Mouse (Mus musculus): ENCODE data around the gene Ifi35. TPM values are rescaled to one million over a fixed set of nuclear protein-coding genes. Genes with fewer than 3 reads are reported as not detected.
"Not testable (repeated sequence)": the region's sequence is repeated elsewhere in the genome, so short reads cannot be mapped to it uniquely, and the experiment has no call there.

The Ifi35 gene
- polyA plus RNA-seq, 1 experiment from 2014 or later: 102 TPM

DNA sequence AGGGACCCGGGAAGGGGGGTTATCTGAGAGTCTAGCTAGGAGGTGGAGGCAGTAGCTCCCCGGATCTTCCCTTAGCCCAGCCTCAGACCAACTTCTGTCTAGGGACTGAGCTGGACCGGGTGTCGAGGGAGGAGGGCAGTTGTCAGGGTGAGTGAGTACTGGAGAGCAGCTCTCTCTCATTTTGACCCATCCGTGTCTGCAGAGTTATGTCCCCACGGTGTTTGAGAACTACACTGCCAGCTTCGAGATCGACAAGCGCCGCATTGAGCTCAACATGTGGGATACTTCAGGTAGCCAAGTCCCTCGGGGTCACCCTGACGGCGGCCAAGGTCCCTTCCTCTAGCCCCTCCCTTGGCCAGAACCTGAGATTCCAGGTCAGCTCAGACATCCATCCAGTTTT, 20.5 kb downstream of the Ifi35 start:
- Histone ChIP-seq H3K4me3 (ENCODE audit: low read depth, low read length) (peak overlapping the region; percentile 76), H3K4me1 (replicated peaks; ENCODE audit: control insufficient read depth, insufficient read depth, low read length) (0 out of 2 replicates have a peak, but pooled peaks cover 7% of the 10 kb centered on the region), H3K4me2 (replicated peaks; ENCODE audit: low read depth) (peak overlapping the region; percentile 99), H3K27ac (ENCODE audit: low read depth, low read length) (peak overlapping the region; percentile 68; the same call in 1 of the 2 replicates), H3K9me3 (ENCODE audit: control insufficient read depth) (no peaks in the 10 kb centered on the region), H3K36me3 (ENCODE audit: control insufficient read depth, insufficient read depth) (no peaks in the 10 kb centered on the region), H3K27me3 (replicated peaks; ENCODE audit: control insufficient read depth, insufficient read depth, low read length) (no peaks in the 10 kb centered on the region), H3K9ac (ENCODE audit: low read depth, low read length) (peak overlapping the region; percentile 68; the same call in 1 of the 2 replicates)
- no peak for ATAC-seq
- no peak for TF ChIP-seq CTCF (IDR thresholded peaks at IDR 0.05; ENCODE audit: low read depth)
- 7% methylated on average over 13 of the region's 13 CpGs for WGBS

GRCm38 (mm10) chr11:101469155-101469554, 20.9 kb downstream of the Ifi35 start:
- no peaks in the 10 kb centered on the region for H3K9me3 ChIP-seq (ENCODE audit: control insufficient read depth)
- no peak overlapping the region for H3K4me3 ChIP-seq (ENCODE audit: low read depth, low read length)
- H3K27me3 ChIP-seq (replicated peaks; ENCODE audit: control insufficient read depth, insufficient read depth, low read length): no peaks in the 10 kb centered on the region
- H3K4me1 ChIP-seq (replicated peaks; ENCODE audit: control insufficient read depth, insufficient read depth, low read length): 0 out of 2 replicates have a peak, but pooled peaks cover 6% of the 10 kb centered on the region
- peak overlapping the region; percentile 99 for H3K4me2 ChIP-seq (replicated peaks; ENCODE audit: low read depth)
- 60% methylated on average over 4 of the region's 4 CpGs for WGBS
- no peaks in the 10 kb centered on the region for H3K36me3 ChIP-seq (ENCODE audit: control insufficient read depth, insufficient read depth)
- no peak overlapping the region for H3K9ac ChIP-seq (ENCODE audit: low read depth, low read length)
- TF ChIP-seq CTCF (IDR thresholded peaks at IDR 0.05; ENCODE audit: low read depth): no peak
- ATAC-seq: no peak
- H3K27ac ChIP-seq (ENCODE audit: low read depth, low read length): no peak overlapping the region

- H3K27ac ChIP-seq (ENCODE audit: low read depth, low read length): no peak overlapping the region
- 0 out of 2 replicates have a peak, but pooled peaks cover 5% of the 10 kb centered on the region for H3K4me1 ChIP-seq (replicated peaks; ENCODE audit: control insufficient read depth, insufficient read depth, low read length)
- no peaks in the 10 kb centered on the region for H3K36me3 ChIP-seq (ENCODE audit: control insufficient read depth, insufficient read depth)
- H3K9ac ChIP-seq (ENCODE audit: low read depth, low read length): no peak overlapping the region
- no peak overlapping the region for H3K4me3 ChIP-seq (ENCODE audit: low read depth, low read length)
- 55% methylated on average over 7 of the region's 7 CpGs for WGBS
- no peak for TF ChIP-seq CTCF (IDR thresholded peaks at IDR 0.05; ENCODE audit: low read depth)
- no peak for ATAC-seq
- H3K4me2 ChIP-seq (replicated peaks; ENCODE audit: low read depth): no peak overlapping the region
- H3K9me3 ChIP-seq (ENCODE audit: control insufficient read depth): no peaks in the 10 kb centered on the region
- no peaks in the 10 kb centered on the region for H3K27me3 ChIP-seq (replicated peaks; ENCODE audit: control insufficient read depth, insufficient read depth, low read length)
Measured at GRCm38 (mm10) chr11:101470206-101470605, 22.0 kb downstream of the Ifi35 start.

DNA sequence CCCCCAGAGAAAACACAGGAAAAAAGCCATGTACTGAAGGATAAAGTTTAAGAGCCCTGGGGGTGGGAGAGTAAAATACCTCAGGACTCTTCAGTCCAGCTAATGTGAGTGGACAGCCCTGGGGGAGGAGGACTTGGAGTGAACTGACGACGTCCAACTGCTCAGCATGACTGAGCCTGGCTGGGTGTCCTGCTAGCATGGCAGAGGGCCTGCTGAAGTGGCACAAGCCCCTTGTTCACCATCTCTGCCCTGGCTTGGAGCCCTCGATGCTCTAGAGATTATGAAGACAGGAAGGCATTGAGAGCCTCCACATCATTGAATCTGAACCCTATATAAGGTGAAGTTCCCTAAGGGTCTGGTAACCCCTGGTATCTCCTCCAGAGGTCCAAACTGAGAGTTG, 23.7 kb downstream of the Ifi35 start:
- Histone ChIP-seq H3K27ac (ENCODE audit: low read depth, low read length) (no peak overlapping the region), H3K27me3 (replicated peaks; ENCODE audit: control insufficient read depth, insufficient read depth, low read length) (no peaks in the 10 kb centered on the region), H3K4me1 (replicated peaks; ENCODE audit: control insufficient read depth, insufficient read depth, low read length) (0 out of 2 replicates have a peak, but pooled peaks cover 5% of the 10 kb centered on the region), H3K4me2 (replicated peaks; ENCODE audit: low read depth) (no peak overlapping the region), H3K36me3 (ENCODE audit: control insufficient read depth, insufficient read depth) (no peaks in the 10 kb centered on the region), H3K9ac (ENCODE audit: low read depth, low read length) (no peak overlapping the region), H3K9me3 (ENCODE audit: control insufficient read depth) (no peaks in the 10 kb centered on the region), H3K4me3 (ENCODE audit: low read depth, low read length) (no peak overlapping the region)
- ATAC-seq: no peak
- TF ChIP-seq CTCF (IDR thresholded peaks at IDR 0.05; ENCODE audit: low read depth): no peak
- 84% methylated on average over 3 of the region's 3 CpGs for WGBS

- no peak overlapping the region for H3K9ac ChIP-seq (ENCODE audit: low read depth, low read length)
- no peak for TF ChIP-seq CTCF (IDR thresholded peaks at IDR 0.05; ENCODE audit: low read depth)
- H3K4me3 ChIP-seq (ENCODE audit: low read depth, low read length): no peak overlapping the region
- ATAC-seq: no peak
- WGBS: 60% methylated on average over 7 of the region's 7 CpGs
- no peaks in the 10 kb centered on the region for H3K9me3 ChIP-seq (ENCODE audit: control insufficient read depth)
- H3K4me2 ChIP-seq (replicated peaks; ENCODE audit: low read depth): no peak overlapping the region
- H3K36me3 ChIP-seq (ENCODE audit: control insufficient read depth, insufficient read depth): no peaks in the 10 kb centered on the region
- no peak overlapping the region for H3K27ac ChIP-seq (ENCODE audit: low read depth, low read length)
- H3K4me1 ChIP-seq (replicated peaks; ENCODE audit: control insufficient read depth, insufficient read depth, low read length): 0 out of 2 replicates have a peak, but pooled peaks cover 4% of the 10 kb centered on the region
- H3K27me3 ChIP-seq (replicated peaks; ENCODE audit: control insufficient read depth, insufficient read depth, low read length): no peaks in the 10 kb centered on the region
Measured at GRCm38 (mm10) chr11:101472336-101472735, 24.1 kb downstream of the Ifi35 start.

- H3K4me2 ChIP-seq (replicated peaks; ENCODE audit: low read depth); H3K9ac ChIP-seq (ENCODE audit: low read depth, low read length); H3K4me3 ChIP-seq (ENCODE audit: low read depth, low read length); H3K4me1 ChIP-seq (replicated peaks; ENCODE audit: control insufficient read depth, insufficient read depth, low read length); H3K9me3 ChIP-seq (ENCODE audit: control insufficient read depth); H3K36me3 ChIP-seq (ENCODE audit: control insufficient read depth, insufficient read depth); H3K27me3 ChIP-seq (replicated peaks; ENCODE audit: control insufficient read depth, insufficient read depth, low read length); ATAC-seq; H3K27ac ChIP-seq (ENCODE audit: low read depth, low read length): not testable (repeated sequence)
- WGBS: 81% methylated on average over 1 of the region's 1 CpGs
Measured at GRCm38 (mm10) chr11:101473686-101474085, 25.5 kb downstream of the Ifi35 start.

GRCm38 (mm10) chr11:101474298-101474697, 26.1 kb downstream of the Ifi35 start:
- no peaks in the 10 kb centered on the region for H3K27me3 ChIP-seq (replicated peaks; ENCODE audit: control insufficient read depth, insufficient read depth, low read length)
- H3K27ac ChIP-seq (ENCODE audit: low read depth, low read length): no peak overlapping the region
- no peak overlapping the region for H3K9ac ChIP-seq (ENCODE audit: low read depth, low read length)
- TF ChIP-seq CTCF (IDR thresholded peaks at IDR 0.05; ENCODE audit: low read depth): no peak
- 63% methylated on average over 5 of the region's 5 CpGs for WGBS
- H3K4me2 ChIP-seq (replicated peaks; ENCODE audit: low read depth): no peak overlapping the region
- no peaks in the 10 kb centered on the region for H3K36me3 ChIP-seq (ENCODE audit: control insufficient read depth, insufficient read depth)
- H3K9me3 ChIP-seq (ENCODE audit: control insufficient read depth): no peaks in the 10 kb centered on the region
- H3K4me1 ChIP-seq (replicated peaks; ENCODE audit: control insufficient read depth, insufficient read depth, low read length): 0 out of 2 replicates have a peak, but pooled peaks cover 4% of the 10 kb centered on the region
- no peak for ATAC-seq
- no peak overlapping the region for H3K4me3 ChIP-seq (ENCODE audit: low read depth, low read length)
